Mouse (Mus musculus) ovary, postnatal 14 days (tissue): ENCODE results near the gene P2ry12.
A peak's percentile ranks its signal among the peaks of the same experiment; 100 is the strongest.

Experiments used
- DNase-seq: peaks from one replicate; pipeline ENCODE4 v3.0.0; 2022; ENCODE audit warnings: low spot score

The P2ry12 gene

GRCm38 (mm10) chr3:59262704-59263103, at the start of gene P2ry12:
TSS of gene P2ry12 (minus strand) at chr3:59262871.
- no peak for DNase-seq

GRCm38 (mm10) chr3:59305518-59305917, 42.8 kb upstream of the P2ry12 start:
- no peak for DNase-seq

- DNase-seq = no peak
These were observed 42.3 kb upstream of the P2ry12 start for GRCm38 (mm10) chr3:59304944-59305343.

GRCm38 (mm10) chr3:59297653-59298052, 35.0 kb upstream of the P2ry12 start:
- DNase-seq = no peak

- no peak for DNase-seq
These were observed 34.0 kb upstream of the P2ry12 start for GRCm38 (mm10) chr3:59296563-59297130.

GRCm38 (mm10) chr3:59295699-59296562, 33.3 kb upstream of the P2ry12 start:
- no peak for DNase-seq

GRCm38 (mm10) chr3:59293437-59294199, 30.9 kb upstream of the P2ry12 start:
- DNase-seq = no peak

GRCm38 (mm10) chr3:59290551-59290950, 27.9 kb upstream of the P2ry12 start:
- DNase-seq = no peak

GRCm38 (mm10) chr3:59278620-59279019, 15.9 kb upstream of the P2ry12 start:
- no peak for DNase-seq

- DNase-seq = no peak
These were observed 15.5 kb upstream of the P2ry12 start for GRCm38 (mm10) chr3:59278254-59278533.

GRCm38 (mm10) chr3:59277502-59278253, 15.0 kb upstream of the P2ry12 start:
- DNase-seq = no peak

- DNase-seq = no peak
These were observed 8.1 kb upstream of the P2ry12 start for GRCm38 (mm10) chr3:59270811-59271210.

GRCm38 (mm10) chr3:59263988-59264387, 1.3 kb upstream of the P2ry12 start:
- DNase-seq = no peak

GRCm38 (mm10) chr3:59263417-59263816, 746 bp upstream of the P2ry12 start:
- no peak for DNase-seq

GRCm38 (mm10) chr3:59261709-59262472, 780 bp downstream of the P2ry12 start:
- no peak for DNase-seq

GRCm38 (mm10) chr3:59260745-59261144, 1.9 kb downstream of the P2ry12 start:
- no peak for DNase-seq

- no peak for DNase-seq
These were observed 4.7 kb downstream of the P2ry12 start for GRCm38 (mm10) chr3:59257740-59258664.

GRCm38 (mm10) chr3:59250454-59250853, 12.2 kb downstream of the P2ry12 start:
- DNase-seq = no peak

GRCm38 (mm10) chr3:59248031-59248430, 14.6 kb downstream of the P2ry12 start:
- no peak for DNase-seq

GRCm38 (mm10) chr3:59243384-59243783, 19.3 kb downstream of the P2ry12 start:
- peak; percentile 41 for DNase-seq
